Mouse (Mus musculus): ENCODE data around the gene Optc.

The Optc gene

DNA sequence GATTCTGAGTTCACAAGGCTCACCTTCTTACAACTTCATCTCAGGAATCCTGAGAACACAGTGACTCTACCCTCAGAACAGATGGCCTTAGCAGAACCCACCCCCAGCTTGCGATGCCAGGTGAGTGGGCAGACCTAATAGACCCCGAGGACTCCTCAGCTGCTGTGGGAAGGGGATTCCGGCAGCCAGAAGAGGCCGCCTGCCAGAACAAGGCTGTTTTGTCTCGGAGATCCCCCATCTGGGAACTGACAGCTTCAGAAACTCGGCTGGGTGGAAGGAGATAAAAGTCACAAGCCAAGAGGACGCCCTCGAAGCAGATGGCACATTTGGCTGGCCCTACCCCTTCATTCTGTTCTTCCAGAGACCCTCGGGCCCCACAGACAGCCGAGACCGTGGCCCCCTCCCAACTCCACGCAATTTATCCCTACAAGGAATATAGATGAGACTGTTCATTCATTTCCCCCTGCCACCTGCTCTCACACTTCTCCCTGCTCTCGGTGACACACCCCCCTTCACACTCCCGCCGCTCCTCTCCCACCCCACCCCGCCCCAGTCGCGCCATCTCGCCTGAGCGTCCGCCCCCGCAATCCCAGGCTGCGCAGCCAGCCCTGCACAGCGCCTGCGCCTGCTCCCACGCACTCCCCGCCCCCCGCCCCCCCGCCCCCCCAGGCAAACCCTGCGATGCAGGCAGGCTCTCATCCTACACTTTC, at the start of gene Optc:
Optc (minus strand) TSS at position 51 of the 710 bp plus-strand sequence.
- DNase-seq = peak; percentile 96

DNA sequence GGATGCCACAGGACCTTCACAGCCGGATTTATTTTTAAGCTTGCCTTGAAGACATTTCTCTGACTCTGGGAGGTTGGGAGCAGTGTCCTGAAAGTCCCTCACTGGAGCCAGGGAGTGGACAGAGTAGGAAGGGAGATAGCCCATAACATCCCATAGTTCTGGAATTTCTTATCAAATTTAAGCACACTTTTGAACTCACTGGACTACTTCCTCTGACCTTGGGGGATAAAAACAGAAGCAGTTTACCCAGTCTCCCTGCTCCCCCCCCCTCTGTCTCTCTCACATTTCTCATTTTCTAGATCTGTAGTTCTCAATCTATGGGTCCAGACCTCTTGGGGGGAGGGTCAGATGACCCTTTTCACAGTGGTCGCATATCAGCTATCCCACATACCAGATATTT, 46.2 kb upstream of the Optc start:
- no peak for DNase-seq

DNA sequence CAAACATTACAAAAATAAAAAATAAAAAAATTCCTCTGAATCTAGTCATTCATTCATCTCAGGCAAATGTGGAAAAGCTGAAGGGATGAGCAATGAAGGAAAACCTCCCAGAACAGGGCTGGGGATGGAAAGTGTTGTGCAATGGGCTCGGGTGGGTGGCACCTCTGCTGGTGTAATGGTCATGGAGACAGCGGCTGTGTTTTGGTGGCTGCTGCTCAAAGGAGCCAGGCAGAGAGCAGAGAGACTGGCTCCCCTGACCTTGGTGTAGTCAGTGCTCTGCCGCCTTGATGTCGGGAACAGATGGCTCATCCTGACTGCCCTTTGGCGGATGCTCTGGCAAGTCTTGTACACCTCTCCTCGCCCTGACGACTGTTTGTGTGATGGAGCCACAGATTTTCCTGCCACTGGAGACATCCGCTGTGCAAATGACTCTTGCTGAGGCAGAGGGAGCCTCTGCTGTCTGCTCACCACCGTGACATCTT, 45.5 kb upstream of the Optc start:
- DNase-seq = peak; percentile 93

DNA sequence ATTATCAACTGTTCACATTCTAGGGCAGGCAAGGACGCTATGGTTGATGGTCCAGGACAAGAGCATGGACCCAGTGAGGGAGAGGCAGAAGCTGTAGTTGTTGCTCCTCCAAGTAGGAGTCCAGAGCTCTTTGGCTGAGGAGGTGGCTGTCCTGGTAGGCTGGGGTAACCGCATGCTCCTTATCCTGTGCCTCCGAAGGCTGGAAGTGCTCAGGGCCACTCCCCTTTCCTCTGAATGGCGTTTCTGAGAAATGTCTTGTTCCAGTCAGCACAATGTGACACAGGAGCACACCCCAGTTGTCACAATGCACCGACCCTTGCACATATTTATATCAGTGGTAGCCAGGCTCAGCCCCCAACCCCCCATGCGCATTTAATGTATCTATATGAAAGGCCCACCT, 43.8 kb upstream of the Optc start:
- no peak for DNase-seq

DNA sequence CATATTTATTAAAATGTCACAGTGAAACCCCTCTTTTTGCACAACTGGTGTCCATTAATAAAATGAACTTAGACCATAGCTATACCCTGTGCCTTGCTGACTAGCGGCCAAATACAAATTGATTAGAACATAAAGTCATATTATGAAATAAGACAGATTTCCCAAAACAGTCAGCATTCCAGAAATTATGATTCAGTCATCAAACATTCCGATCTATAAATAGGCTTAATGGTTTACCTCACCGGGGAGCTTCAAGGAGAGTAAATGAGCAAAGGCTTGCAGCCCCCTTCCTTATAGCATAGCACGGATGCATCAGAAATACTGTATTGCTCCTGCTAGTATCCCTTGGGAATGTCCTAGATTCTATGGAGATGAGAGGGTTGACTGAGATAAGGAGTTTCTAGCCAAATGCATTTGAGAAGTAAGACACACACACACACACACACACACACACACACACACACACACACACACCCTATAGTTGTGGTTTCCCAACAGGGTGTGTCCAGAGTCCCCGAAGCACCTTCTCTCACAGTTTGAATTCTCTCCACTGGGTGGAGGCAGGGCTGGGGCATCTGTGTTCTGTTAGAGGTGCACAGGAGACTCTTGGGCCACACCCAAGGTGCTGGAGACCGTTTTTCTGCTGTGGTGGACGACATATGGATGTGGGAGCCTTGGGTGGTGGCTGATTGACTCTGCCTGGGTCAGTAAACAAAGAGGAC, 42.4 kb upstream of the Optc start:
- DNase-seq = no peak

DNA sequence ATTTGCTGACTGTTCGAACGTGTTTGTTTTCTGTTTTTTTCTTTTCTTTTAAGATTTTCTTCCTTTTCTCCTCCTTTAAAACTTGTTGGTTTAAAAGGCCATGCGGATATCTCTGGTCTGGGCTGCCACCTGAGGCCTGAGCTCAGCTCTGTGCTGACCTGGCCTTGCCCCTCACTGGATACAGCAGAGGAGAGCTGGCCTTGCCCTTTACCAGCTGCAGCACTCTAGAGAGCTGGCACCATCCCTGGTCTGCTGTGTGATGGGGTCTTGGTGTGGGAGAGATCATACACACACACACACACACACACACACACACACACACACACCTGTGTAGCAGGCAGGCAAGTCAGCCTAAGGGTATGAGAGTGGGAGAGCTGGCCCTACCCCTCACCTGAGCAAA, 37.3 kb upstream of the Optc start:
- no peak for DNase-seq

DNA sequence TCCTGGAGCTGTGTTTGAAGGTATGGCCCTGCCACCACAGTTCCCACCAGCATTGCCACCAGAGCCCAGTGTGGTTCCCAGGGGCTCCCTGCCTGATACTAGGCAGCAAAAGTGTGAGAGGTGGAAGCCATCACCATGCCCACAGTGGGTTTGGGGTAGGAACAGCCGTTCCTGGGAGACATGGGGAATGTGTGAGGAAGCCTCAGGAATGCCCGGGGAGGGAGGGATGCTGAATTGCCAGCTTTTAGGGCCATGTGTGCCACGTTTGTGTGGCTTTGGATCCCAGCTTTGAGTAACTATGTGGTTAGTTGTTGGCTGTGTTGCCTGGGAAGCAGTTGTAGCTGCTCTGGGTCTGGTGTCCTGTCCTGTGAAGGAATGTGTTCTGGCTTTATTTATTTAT, 34.1 kb upstream of the Optc start:
- DNase-seq = peak; percentile 74

DNA sequence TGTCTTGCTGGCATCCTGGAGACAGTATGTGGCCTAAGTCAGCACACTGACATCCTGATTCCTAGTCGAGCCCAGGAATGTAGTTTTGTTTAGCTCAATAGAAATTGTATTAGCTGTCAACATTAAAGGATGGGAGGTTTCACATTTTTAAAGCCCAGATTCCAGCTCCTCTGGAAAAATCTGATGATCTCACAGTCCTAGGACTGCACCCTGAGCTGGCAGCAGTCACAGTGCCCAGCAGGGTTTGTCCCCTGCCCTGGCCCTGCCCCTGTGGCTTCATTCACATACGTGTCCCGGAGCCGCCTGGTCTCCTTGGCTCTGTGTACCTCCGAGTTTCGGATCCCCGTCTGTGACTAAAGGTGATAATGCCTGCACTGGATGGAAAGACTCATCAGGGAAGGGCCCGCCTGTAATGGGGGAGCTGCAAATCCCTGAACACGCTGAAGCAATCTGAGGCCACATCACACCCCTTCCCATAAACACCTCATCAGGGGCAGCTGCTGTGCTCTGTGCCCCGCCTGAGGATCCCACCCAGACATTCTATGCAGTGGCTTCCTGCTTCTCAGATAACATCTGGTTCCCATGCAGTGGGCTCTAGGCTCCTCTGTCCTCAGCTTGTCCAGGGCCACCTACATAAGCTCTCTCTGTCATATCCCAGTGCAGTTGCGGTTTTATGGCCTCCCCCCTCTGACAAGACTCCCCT, 33.5 kb upstream of the Optc start:
- DNase-seq = peak; percentile 89

DNA sequence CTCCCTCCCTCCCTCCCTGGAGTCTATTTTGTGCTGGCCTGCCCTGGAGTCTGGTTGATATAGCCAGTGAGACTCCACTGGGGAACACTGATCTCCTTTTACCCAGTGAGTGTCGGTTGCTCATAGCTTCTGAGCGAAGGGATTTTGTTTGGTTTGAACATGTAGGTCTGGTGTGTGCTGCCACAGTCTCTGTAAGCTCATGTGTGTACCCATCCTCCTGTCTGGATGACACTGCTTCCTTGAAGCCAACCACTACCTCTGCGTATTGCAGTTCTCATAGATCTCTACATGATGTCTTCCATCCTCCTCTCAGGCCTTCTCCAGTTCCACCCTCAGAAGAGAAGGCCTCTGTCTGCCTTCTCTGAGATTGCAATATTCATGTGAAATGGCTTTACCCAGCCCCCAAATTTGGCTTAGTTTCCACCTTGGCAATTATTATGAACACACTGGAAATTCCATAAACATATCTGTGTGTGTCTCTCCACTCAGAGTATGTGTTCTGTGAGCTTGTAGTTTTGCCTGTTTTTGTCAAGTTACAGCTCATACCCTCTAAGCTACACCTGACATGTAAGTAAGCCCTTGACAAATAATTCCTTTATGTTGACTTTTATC, 32.8 kb upstream of the Optc start:
- peak; percentile 82 for DNase-seq

DNA sequence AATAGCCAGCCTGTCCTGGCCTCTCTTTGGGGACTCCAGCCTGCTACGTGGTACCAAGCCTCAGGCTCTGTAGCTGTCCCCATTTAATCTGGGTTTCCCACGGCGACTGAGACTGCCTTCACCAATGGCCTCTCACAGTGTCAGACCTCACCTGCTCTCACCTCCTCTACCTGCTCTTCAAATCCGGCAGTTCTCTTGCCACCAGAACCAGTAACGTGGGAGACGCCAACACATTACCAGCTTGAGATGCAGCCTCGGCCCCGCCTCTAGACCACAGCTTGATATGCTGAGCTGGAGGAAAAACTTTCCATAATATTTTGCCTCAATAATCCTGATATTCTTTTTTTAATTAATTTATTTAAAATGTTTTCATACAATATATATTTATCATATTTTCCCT, 31.9 kb upstream of the Optc start:
- peak; percentile 84 for DNase-seq

DNA sequence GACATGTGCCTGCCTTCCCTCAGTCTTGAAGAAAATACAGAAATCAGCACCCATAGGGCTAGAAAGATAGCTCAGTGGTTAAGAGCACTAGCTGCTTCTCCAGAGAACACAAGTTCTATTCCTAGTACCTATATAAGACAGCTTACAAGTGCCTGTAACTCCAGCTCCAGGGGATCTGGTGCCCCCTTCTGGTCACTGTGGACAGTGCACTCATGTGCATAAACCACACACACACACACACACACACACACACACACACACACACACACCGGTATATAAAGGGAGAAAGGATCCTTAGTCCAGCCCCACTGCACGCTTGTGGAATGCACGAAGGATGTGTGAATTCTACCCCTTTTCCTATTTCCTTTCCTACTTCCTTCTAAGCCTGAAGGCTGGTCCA, 28.4 kb upstream of the Optc start:
- no peak for DNase-seq

DNA sequence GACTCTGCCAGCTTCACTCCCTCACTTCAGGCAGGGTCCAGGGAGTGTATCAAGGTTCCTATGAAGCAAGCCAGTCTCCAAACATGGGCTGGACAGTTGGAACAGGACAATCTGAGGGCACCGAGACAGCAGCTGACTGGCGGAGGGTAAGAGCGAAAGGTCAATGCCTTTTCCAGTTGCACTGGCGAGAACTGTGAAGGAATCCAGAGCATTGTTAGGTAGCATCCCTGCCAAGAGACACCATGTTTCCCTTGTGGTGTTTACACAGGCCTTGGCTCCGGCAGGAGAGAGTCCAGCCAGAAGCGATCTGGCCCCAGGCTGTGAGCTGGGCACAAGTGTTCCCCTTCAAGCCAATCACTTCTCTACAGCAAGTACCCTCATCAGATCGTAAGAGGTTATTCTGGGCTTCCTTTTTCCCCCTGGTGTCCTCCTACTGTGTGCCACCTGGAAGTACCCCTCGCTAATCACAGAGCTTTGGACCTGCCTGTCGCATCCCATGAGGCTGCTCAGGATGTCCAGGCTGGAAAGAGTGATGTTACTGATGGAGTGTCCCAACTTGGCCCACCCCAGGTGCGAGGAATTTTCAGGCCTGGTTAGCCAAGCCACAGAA, 26.7 kb upstream of the Optc start:
- DNase-seq = peak; percentile 97

DNA sequence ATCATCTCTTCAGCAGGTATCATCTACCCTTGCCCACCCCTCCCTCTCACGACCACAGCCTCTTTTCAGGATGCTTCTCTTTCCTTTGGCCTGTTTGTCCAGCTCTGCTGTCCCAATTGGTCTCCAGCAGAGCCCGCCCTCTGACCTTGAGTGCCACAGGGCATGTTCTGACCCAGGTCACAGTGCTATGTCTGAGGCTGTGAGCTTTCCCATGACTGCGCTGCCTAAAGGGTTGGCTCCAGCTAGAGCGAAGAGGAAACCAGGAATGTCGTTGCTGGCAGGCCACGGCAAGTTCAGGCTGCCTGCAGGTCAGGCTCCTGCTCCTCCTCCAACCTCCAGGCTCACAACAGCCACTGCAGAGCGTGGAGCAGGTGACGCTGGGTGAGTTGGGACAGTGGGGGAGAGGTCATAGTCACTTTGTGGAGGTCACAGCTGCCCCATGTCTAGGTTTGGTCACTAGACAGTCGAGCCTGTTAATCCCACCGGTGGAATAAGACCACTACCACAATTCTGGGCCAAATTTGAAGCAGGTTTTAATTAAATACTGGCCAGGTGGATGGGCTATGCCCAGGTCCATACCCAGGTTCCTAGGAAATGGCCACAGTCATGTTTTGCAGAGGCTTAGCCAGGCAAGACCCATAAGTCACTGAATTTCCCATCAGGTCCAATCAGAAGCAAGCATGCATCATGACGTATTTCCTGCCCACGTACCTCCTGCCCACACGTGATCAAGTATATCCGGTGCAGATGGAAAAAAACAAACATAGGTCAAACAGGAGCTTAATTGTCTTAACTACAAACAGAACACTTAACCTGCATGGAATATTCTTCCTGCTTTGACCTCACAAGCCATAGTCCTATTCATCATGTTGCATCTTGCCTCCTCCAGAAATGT, 25.7 kb upstream of the Optc start:
- peak; percentile 87 for DNase-seq

DNA sequence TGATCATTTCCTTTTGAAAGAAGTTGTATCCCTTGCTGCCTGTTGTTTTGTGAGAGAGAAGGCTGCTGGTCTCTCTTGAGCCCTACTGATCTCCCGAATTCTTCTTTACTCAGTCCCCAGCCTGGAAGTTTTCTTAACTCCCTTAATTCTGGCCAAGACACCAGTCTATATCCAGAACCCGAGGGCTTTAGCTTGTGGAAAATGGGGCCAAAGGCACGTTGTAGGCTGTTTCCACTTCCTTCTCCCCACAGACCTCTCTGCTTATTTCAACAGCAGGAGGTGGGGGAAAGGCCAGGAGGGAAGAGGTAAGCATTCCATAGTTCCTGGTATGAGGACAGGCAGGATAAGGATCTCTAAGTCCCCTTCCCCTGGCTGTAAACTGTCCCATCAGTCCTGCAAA, 22.2 kb upstream of the Optc start:
- no peak for DNase-seq

DNA sequence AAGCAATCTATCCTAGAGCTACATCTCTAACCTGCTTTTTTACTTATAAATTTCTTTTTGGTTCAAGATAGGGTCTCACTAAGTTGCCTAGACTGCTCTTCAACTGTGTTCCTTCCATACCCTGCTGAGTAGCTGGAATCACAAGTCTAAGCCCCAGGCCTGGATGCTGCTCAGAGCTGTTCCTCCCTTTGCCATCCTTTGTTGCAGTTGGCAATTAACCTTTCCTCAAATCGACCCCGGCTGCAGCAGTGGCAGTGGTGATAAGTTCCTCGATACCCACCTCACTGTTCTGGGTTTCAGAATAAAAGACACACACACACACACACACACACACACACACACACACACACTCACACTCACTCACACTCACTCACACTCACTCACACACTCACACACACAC, 17.4 kb upstream of the Optc start:
- peak; percentile 60 for DNase-seq

DNA sequence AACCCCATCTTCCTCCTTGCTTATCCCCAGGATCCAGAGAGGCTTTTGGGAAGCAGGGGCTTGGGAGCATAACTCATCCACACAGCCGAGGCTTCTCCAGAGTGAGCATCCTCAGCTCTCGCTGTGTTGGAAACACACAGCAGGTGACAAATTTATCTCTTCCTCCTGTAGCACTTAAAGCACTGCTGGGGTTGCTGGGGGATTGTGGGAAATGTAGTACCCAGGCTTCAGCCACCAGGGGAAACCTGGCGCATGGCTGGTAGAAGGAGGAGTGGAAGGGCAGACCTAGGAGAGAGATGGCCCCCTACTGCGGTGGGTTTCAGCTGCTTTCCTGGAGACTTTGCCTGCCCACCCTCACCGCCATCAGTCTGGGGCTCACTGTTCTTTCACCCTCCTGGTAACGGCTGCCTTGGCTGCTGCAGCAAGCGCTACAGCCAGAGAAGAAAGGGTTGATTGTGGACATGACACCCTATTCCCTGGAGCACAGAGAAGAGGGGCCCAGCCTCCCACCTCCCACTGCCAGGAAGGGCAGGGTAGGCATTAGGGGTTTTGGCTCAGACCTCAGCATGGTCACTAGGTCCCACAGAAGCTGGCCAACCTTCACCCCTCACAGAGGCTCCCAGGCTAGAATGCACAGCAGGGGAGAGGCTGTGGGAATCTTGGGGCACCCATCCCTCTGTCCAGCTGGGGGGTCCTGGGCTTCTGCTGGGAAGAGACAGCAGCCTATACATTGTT, 16.5 kb upstream of the Optc start:
- DNase-seq = peak; percentile 87

DNA sequence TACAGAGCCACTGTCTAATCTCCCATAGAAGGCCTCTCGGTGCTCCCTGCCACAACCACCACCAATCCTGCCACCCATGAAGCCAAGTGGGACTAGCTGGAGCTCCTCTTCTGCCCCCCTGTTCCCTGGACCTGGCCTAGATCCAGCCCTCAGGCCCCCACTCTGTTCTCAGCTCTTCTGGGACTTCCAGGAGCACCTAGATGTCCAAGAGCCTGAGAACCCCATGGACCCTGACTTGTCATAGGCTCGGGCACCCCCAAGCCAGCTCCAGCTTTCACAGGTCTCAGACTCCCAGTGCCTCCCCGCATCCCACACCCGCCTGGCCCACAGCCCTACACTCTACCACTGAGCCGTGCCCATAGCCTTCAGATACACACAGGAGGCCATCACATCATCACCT, 15.3 kb upstream of the Optc start:
- DNase-seq = peak; percentile 92

DNA sequence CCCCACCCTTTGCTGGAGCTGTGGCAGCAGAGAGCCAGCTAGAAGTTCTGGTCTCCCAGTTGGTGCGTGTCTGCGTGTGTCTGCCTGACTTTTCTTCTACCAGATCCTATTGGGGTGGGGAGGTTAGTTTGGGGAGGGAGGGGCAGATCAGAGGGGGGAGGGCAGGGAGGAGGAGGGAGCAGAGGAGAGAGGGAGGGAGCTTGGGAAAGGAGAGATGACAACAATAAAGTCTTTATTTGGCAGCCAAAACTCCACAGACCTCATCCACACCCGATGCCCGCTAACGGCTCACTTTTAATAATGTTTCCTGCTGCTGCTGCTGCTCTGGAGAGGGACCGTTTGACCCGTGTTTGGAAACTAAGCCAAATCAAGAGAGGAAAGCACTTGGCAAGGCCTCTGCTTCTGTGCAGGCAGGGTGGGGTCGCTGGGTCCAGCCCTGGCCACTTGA, 13.5 kb upstream of the Optc start, which contains the start of gene Prelp:
Prelp (minus strand) TSS at position 111 of the 448 bp plus-strand sequence.
- peak; percentile 99 for DNase-seq

DNA sequence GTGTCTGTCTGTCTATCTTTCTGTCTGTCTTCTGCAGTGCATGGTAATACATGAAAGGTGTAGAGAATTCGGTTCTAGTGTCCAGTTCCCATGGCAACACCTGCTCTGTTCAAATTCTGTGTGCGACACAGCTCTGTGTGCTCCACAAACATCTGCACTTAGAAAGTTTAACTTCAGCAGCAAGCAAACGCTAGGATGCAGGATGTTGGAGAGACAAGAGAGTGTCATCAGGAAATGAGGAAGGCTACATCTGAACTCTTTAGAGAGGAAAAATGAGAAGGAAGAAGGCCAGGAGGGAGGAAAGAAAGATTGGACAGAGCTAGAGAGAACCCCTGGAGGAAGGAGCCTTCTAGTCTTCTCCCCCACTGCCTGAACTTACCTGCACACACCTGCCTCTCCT, 13.1 kb upstream of the Optc start:
- no peak for DNase-seq

DNA sequence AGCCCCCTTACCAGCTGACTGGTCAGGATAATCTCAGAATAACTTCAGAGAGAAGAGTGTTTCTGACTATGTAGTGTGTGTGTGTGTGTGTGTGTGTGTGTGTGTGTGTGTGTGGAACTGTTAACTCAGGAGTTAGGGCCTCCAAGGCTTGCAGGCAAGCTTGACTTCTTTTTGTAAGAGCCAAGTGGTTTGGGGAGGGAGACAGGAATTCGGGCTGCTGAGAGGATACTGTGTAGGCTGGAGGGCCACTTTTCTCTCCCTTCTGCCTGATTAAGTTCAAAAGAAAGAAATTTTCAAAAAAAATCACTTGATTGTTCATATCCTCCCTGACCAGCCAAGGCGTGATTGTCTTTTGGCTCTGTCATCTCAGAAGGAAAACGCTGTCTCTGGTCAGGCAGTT, 12.6 kb upstream of the Optc start:
- no peak for DNase-seq

DNA sequence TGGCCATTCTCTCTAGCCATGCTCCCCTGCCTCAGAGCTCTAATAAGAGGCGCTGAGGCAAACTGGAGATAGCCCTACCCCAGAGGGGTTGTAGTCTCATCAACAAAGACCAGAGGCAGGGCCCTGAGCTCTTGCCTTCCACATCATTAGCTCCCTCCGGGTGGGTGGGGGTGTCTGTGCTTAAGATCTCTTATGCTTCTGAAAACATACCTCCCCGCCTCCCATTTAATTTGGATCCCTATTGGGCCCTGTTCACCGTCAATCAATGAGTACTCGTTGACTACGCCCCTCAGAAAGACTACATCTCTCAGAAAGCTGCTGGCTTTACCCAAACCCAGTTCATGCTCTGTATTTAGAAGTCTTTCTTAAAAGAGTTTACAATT, 10.3 kb upstream of the Optc start:
- no peak for DNase-seq
